Mouse (Mus musculus) CH12.LX (cell line): ENCODE measurements around the gene Tmem239. TPM values are rescaled to one million over a fixed set of nuclear protein-coding genes. Genes with fewer than 3 reads are reported as not detected.

ENCODE experiments used
- DNase-seq: peaks from one replicate; pipeline ENCODE4 v3.0.0-alpha.2; 2013; ENCODE audit errors: extremely low read depth
- H3K27ac ChIP-seq: 2 replicates; pipeline ENCODE4 v1.5.1; 2012; ENCODE audit warnings: low read depth, mild to moderate bottlenecking, control low read depth, moderate library complexity; ENCODE audit not compliant: insufficient read depth
- H3K27me3 ChIP-seq: replicated peaks from 2 replicates; pipeline ENCODE3; 2012; ENCODE audit warnings: inconsistent platforms
- H3K36me3 ChIP-seq, 2 experiments: replicated peaks in 1 of 2; 2 replicates each; pipeline versions ENCODE3 to v1.6.1; 2012; ENCODE audit warnings: inconsistent platforms in 1 of 2, low read length in 1 of 2, mild to moderate bottlenecking in 1 of 2, mixed read lengths in 1 of 2, moderate library complexity in 1 of 2; ENCODE audit not compliant: control insufficient read depth in 1 of 2, insufficient read depth in 1 of 2
- H3K4me1 ChIP-seq, 2 experiments: 2 replicates each; pipeline ENCODE4 v1.6.1; 2012; ENCODE audit warnings: inconsistent platforms in 1 of 2, moderate library complexity in 1 of 2; ENCODE audit not compliant: insufficient read depth in 2 of 2, control insufficient read depth in 1 of 2
- H3K4me2 ChIP-seq: 2 replicates; pipeline ENCODE4 v1.6.1; 2012; ENCODE audit warnings: low read depth, mild to moderate bottlenecking, control low read depth; ENCODE audit not compliant: poor library complexity, insufficient read depth, severe bottlenecking
- H3K4me3 ChIP-seq, 3 experiments: fragments of 150-350 bp in 1 of 3; sonication (generic) in 1 of 3; replicated peaks in 1 of 3; 2 replicates each; pipeline versions ENCODE3 to v1.5.1; 2011 to 2012; ENCODE audit warnings: low read depth in 2 of 3, low read length in 2 of 3, mild to moderate bottlenecking in 2 of 3, moderate library complexity in 2 of 3, control low read depth in 1 of 3, improper control_type of control experiment in 1 of 3, inconsistent platforms in 1 of 3, mixed read lengths in 1 of 3; ENCODE audit not compliant: poor library complexity in 1 of 3
- H3K79me2 ChIP-seq: replicated peaks from 2 replicates; pipeline ENCODE4 v1.6.1; 2012; ENCODE audit warnings: mild to moderate bottlenecking, moderate library complexity; ENCODE audit not compliant: control insufficient read depth, poor library complexity, insufficient read depth, severe bottlenecking; ENCODE audit errors: extremely low read depth
- H3K9ac ChIP-seq: 2 replicates; pipeline ENCODE4 v1.6.1; 2012; ENCODE audit warnings: low read depth, mild to moderate bottlenecking, control low read depth, moderate library complexity; ENCODE audit not compliant: insufficient read depth
- H3K9me3 ChIP-seq: replicated peaks from 2 replicates; pipeline ENCODE3; 2012; ENCODE audit warnings: low read length, inconsistent platforms, mixed read lengths
- CHD1 ChIP-seq: IDR thresholded peaks from 2 replicates; pipeline ENCODE4 v1.6.1; 2012; ENCODE audit warnings: low read depth, low read length, improper control_type of control experiment, inconsistent platforms
- CHD2 ChIP-seq: IDR thresholded peaks from 2 replicates; pipeline ENCODE4 v1.6.1; 2011; ENCODE audit warnings: low read length, improper control_type of control experiment
- CTCF ChIP-seq, 2 experiments: IDR thresholded peaks in 1 of 2; conservative IDR thresholded peaks in 1 of 2; 2 replicates each; pipeline ENCODE4 v1.5.1; 2011 to 2012; ENCODE audit warnings: low read depth in 2 of 2, low read length in 2 of 2, improper control_type of control experiment in 1 of 2, inconsistent platforms in 1 of 2, mild to moderate bottlenecking in 1 of 2, moderate library complexity in 1 of 2
- ELF1 ChIP-seq: IDR thresholded peaks from 2 replicates; pipeline ENCODE4 v1.6.1; 2014; ENCODE audit warnings: low read depth, mild to moderate bottlenecking, inconsistent platforms, low read length, improper control_type of control experiment
- HCFC1 ChIP-seq: IDR thresholded peaks from 2 replicates; pipeline ENCODE4 v1.6.1; 2012; ENCODE audit warnings: low read depth, mild to moderate bottlenecking, inconsistent platforms, low read length, improper control_type of control experiment
- MAFK ChIP-seq: IDR thresholded peaks from 2 replicates; pipeline ENCODE4 v1.6.1; 2011; ENCODE audit warnings: low read length, improper control_type of control experiment; ENCODE audit not compliant: insufficient replicate concordance
- MAZ ChIP-seq: IDR thresholded peaks from 2 replicates; pipeline ENCODE4 v1.6.1; 2012; ENCODE audit warnings: low read depth, mild to moderate bottlenecking, inconsistent platforms, low read length, improper control_type of control experiment, moderate library complexity
- MEF2A ChIP-seq: IDR thresholded peaks from 2 replicates; pipeline ENCODE4 v1.6.1; 2014; ENCODE audit warnings: low read depth, mild to moderate bottlenecking, inconsistent platforms, low read length, improper control_type of control experiment, borderline replicate concordance
- MYC ChIP-seq: IDR thresholded peaks from 2 replicates; pipeline ENCODE4 v1.6.1; 2011; ENCODE audit warnings: low read depth, mild to moderate bottlenecking, improper control_type of control experiment, low read length
- NELFE ChIP-seq: IDR thresholded peaks from 2 replicates; pipeline ENCODE4 v1.6.1; 2011; ENCODE audit warnings: low read depth, low read length, improper control_type of control experiment
- POLR2A ChIP-seq: IDR thresholded peaks from 2 replicates; pipeline ENCODE4 v1.6.1; 2011; ENCODE audit warnings: low read depth, mild to moderate bottlenecking, improper control_type of control experiment, low read length
- SIN3A ChIP-seq: IDR thresholded peaks from 2 replicates; pipeline ENCODE4 v1.6.1; 2012; ENCODE audit warnings: low read length, improper control_type of control experiment, inconsistent platforms
- SMC3 ChIP-seq: IDR thresholded peaks from 2 replicates; pipeline ENCODE4 v1.6.1; 2011; ENCODE audit warnings: low read depth, low read length, improper control_type of control experiment
- TBP ChIP-seq: conservative IDR thresholded peaks from 2 replicates; pipeline ENCODE4 v1.6.1; 2011; ENCODE audit warnings: low read depth, low read length, improper control_type of control experiment
- USF2 ChIP-seq: conservative IDR thresholded peaks from 2 replicates; pipeline ENCODE4 v1.6.1; 2011; ENCODE audit warnings: low read depth, low read length, improper control_type of control experiment
- ZC3H11A ChIP-seq: IDR thresholded peaks from 2 replicates; pipeline ENCODE4 v1.6.1; 2012; ENCODE audit warnings: low read depth, mild to moderate bottlenecking, inconsistent platforms, low read length, improper control_type of control experiment
- ZKSCAN1 ChIP-seq: IDR thresholded peaks from 2 replicates; pipeline ENCODE4 v1.6.1; 2012; ENCODE audit warnings: low read depth, inconsistent platforms, low read length, improper control_type of control experiment, borderline replicate concordance
- ZMIZ1 ChIP-seq: IDR thresholded peaks from 2 replicates; pipeline ENCODE4 v1.6.1; 2012; ENCODE audit warnings: low read depth, mild to moderate bottlenecking, inconsistent platforms, low read length, improper control_type of control experiment
- dilution Hi-C: fragments of 300-500 bp; cut with MboI; formaldehyde crosslinking; loops from 2 replicates; pipeline ENCODE4 v1.14.3; 2020; ENCODE audit warnings: low sequenced_read_pairs; ENCODE audit not compliant: extremely low pct_unique_long_range_greater_than_20kb, extremely low pct_ligation_motif_present
- in situ Hi-C: fragments of 300-500 bp; cut with MboI; formaldehyde crosslinking; loops from 3 replicates; pipeline ENCODE4 v1.14.3; 2019; ENCODE audit warnings: low sequenced_read_pairs, low pct_ligation_motif_present, low pct_unique_long_range_greater_than_20kb, mixed read lengths
- polyA plus RNA-seq: library from polyadenylated mRNA; unstranded; fragments of >175 nt; gene quantifications from 2 replicates; pipeline ENCODE4 v1.2.1, GENCODE M21; 2012; ENCODE audit warnings: low read depth; ENCODE audit not compliant: insufficient read length
- total RNA-seq, 2 experiments: library from RNA; depleted of rRNA; stranded (reverse); fragments of 300-350 nt in 1 of 2; fragments of >200 nt in 1 of 2; gene quantifications; 2 replicates each; pipeline ENCODE4 v1.2.3; 2012 to 2014

The Tmem239 gene
- total and polyA plus RNA-seq, 3 experiments, result not detected

DNA sequence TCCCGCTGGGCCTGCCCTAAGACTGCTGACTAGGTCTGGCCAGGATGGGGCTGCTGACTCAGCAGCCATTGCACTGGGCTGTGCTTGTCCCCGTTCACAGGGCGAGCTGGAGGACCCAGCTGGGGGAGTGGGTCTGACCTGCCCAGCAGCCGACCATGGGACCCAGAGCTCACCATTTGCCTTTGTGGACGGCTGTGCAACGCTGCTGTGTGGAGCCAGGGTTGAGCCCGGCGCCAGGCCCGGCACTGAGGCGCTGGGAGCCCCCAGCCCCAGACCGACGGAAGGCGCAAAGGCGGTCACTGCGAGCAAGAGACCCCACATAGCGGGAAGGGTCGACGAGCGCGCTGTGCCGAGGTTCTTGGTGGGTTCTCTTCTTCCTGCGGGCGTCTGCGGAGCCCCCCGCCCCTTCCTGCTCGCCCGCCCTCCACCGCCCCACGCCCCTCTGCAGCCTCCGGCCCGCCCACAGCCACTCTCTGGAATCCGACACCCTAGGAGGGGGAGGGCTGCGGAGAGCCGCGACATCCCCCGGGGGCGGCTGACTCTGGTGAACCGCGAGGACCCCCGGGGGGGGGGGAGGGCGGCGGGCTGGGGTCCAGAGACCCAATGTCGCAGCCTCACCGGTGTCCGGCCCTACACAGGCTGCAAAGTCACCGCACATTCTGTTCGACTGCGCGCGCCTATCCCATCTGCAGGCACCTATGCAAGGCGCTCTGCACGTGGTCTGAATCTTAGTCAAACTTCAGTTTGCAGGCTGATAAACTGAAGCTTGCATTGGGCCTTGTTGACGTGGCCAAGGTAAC lies 8.9 kb upstream of the Tmem239 start, which contains the start of gene Cpxm1:
Gene Cpxm1 (minus strand): TSS at position 389 of the 800 bp plus-strand sequence.
- in situ Hi-C loops (no loop called here), dilution Hi-C loops (no loop called here)
- Histone ChIP-seq H3K79me2 (no peaks in the 10 kb centered on the region), H3K36me3 (no peaks in the 10 kb centered on the region), H3K27me3 (no peaks in the 10 kb centered on the region), H3K4me2 (no peak within 1 kb of the TSS), H3K4me1 (peaks cover 0 to 5% of the 10 kb centered on the region in 2 experiments; a peak in 2 of 4 replicates), H3K9ac (no peak within 1 kb of the TSS), H3K9me3 (no peaks in the 10 kb centered on the region), H3K27ac (no peak within 1 kb of the TSS), H3K4me3 (no peak within 1 kb of the TSS)
- no peak for DNase-seq
- TF ChIP-seq ZKSCAN1 (no peak), USF2 (no peak), MAFK (peak; percentile 25; the same call in 1 of the 2 replicates), SMC3 (no peak), SIN3A (no peak)

DNA sequence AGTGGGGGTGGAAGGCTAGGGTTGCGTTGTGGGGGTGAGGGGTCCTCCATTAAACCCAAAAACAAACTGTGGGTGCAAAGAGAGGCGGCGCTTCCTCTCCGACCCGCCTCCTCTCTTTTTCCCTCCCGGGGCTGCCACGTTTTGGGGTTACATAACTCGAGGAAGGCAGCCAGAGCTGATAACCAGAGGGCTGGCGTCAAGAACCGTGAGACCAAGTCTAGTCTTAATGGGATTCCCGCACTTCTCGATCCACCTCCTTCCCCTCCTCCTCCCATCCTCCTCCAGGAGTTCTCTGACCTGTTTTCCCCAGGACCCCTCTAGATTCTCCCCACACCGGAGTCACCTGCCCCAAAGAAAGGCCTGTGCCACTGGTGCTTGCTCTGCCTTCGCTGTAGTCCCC lies 8.2 kb upstream of the Tmem239 start:
- Histone ChIP-seq H3K27ac (no peak overlapping the region), H3K4me1 (no peaks in the 10 kb centered on the region), H3K9ac (no peak overlapping the region), H3K36me3 (no peaks in the 10 kb centered on the region), H3K79me2 (no peaks in the 10 kb centered on the region), H3K4me3 (no peak overlapping the region), H3K4me2 (no peak overlapping the region), H3K27me3 (no peaks in the 10 kb centered on the region), H3K9me3 (no peaks in the 10 kb centered on the region)
- TF ChIP-seq MEF2A, result no peak
- no peak for TF ChIP-seq CTCF (conservative IDR thresholded peaks at IDR 0.05 in 1 of 2, IDR thresholded peaks at IDR 0.05 in 1 of 2; ENCODE audit: low read depth in 2 of 2, low read length in 2 of 2)
- TF ChIP-seq ZKSCAN1, result no peak
- no peak for TF ChIP-seq NELFE
- TF ChIP-seq MYC, result no peak
- TF ChIP-seq ELF1, result no peak
- TF ChIP-seq TBP, result no peak
- no peak for TF ChIP-seq MAZ
- TF ChIP-seq HCFC1, result no peak
- TF ChIP-seq USF2, result no peak
- TF ChIP-seq ZC3H11A, result no peak
- no peak for TF ChIP-seq ZMIZ1
- no peak for TF ChIP-seq CHD2
- TF ChIP-seq CHD1, result no peak
- TF ChIP-seq POLR2A, result no peak
- DNase-seq, result no peak
- in situ Hi-C loops, result no loop called here
- dilution Hi-C loops, result no loop called here
